In the genomic region with DNA sequence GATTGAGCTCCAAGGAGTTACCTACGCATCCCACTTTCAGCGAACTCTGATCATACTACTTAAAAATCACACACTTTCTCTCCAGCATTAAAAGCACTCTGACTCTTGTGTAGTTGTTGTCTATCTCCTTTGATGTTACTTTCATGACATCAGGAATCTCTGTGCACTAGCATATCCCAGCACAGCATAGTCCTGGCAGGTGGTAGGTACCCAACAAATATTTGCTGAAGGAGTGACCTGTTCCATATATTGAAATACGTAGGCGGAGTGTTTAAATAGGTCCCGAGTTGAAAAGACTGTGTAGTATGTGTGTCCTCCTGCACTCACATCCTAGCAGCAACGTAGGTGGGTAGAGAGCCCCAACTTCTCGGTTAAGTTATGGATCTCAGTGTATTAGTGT, we compare ENCODE assay signal across 9 mouse cellular contexts. TPM values are rescaled to one million over a fixed set of nuclear protein-coding genes. Genes with fewer than 3 reads are reported as not detected.
DNase-seq lines count a peak whose midpoint lies in the region; ATAC-seq and TF ChIP-seq lines count a peak whose summit lies in the region.
"Had no signal": no experiment of that assay in that cellular context is flagged by ENCODE, and none has a peak within 500 bp of the region (broad histone marks: within the 10 kb centered on the region; RNA-seq: fewer than 3 reads in every experiment).

No protein-coding gene starts in this region.

- no peak for TF ChIP-seq CTCF in lung, embryonic 14.5 days (IDR thresholded peaks at IDR 0.05; ENCODE audit: low read depth)
- no peak for TF ChIP-seq CTCF in lung, postnatal 0 days (IDR thresholded peaks at IDR 0.05)
- no peak for TF ChIP-seq CTCF in forebrain, postnatal 0 days (IDR thresholded peaks at IDR 0.05; ENCODE audit: low read depth)

- 62% methylated on average over 7 of the region's 7 CpGs for WGBS in lung, embryonic 14.5 days
- WGBS in lung, postnatal 0 days: 54% methylated on average over 7 of the region's 7 CpGs
- 85% methylated on average over 7 of the region's 7 CpGs for WGBS in forebrain, postnatal 0 days
- WGBS in limb, embryonic 12.5 days: 82% methylated on average over 7 of the region's 7 CpGs
- 66% methylated on average over 7 of the region's 7 CpGs for WGBS in stomach, embryonic 14.5 days

- no peak for TF ChIP-seq EP300 in lung, postnatal 0 days (IDR thresholded peaks at IDR 0.05)

- H3K4me2 ChIP-seq in lung, embryonic 14.5 days: peak overlapping the region; percentile 74
- H3K4me2 ChIP-seq in lung, postnatal 0 days (replicated peaks; ENCODE audit: low read depth, low read length): no peak overlapping the region
- H3K4me2 ChIP-seq in forebrain, postnatal 0 days (ENCODE audit: low read depth): peak overlapping the region; percentile 83
- peak overlapping the region; percentile 84 for H3K4me2 ChIP-seq in limb, embryonic 12.5 days
- H3K4me2 ChIP-seq in stomach, embryonic 14.5 days (replicated peaks; ENCODE audit: low read depth, low read length): peak overlapping the region; percentile 77

- H3K9me3 ChIP-seq in lung, embryonic 14.5 days (ENCODE audit: low read depth, low read length): no peaks in the 10 kb centered on the region
- no peaks in the 10 kb centered on the region for H3K9me3 ChIP-seq in lung, postnatal 0 days (ENCODE audit: low read length)
- H3K9me3 ChIP-seq in forebrain, postnatal 0 days (ENCODE audit: low read length): no peaks in the 10 kb centered on the region
- no peaks in the 10 kb centered on the region for H3K9me3 ChIP-seq in limb, embryonic 12.5 days
- H3K9me3 ChIP-seq in stomach, embryonic 14.5 days (ENCODE audit: control insufficient read depth, low read depth, low read length): no peaks in the 10 kb centered on the region

- no peak overlapping the region for H3K9ac ChIP-seq in lung, embryonic 14.5 days
- no peak overlapping the region for H3K9ac ChIP-seq in lung, postnatal 0 days (replicated peaks; ENCODE audit: low read depth)
- no peak overlapping the region for H3K9ac ChIP-seq in forebrain, postnatal 0 days
- H3K9ac ChIP-seq in limb, embryonic 12.5 days (replicated peaks): no peak overlapping the region
- H3K9ac ChIP-seq in stomach, embryonic 14.5 days (replicated peaks; ENCODE audit: low read depth, low read length): no peak overlapping the region

- no peak overlapping the region for H3K4me3 ChIP-seq in lung, embryonic 14.5 days (ENCODE audit: low read depth, low read length)
- no peak overlapping the region for H3K4me3 ChIP-seq in lung, postnatal 0 days (ENCODE audit: low read depth, low read length)
- H3K4me3 ChIP-seq in forebrain, postnatal 0 days (ENCODE audit: low read depth, low read length): peak overlapping the region; percentile 77
- peak overlapping the region; percentile 56 for H3K4me3 ChIP-seq in limb, embryonic 12.5 days (replicated peaks)
- H3K4me3 ChIP-seq in stomach, embryonic 14.5 days (ENCODE audit: low read depth, low read length): peak overlapping the region; percentile 48; the same call in 1 of the 2 replicates

- DNase-seq in lung, embryonic 14.5 days: no peak
- DNase-seq in lung, postnatal 0 days (ENCODE audit: low spot score): no peak
- DNase-seq in forebrain, postnatal 0 days: no peak
- no peak for DNase-seq in frontal cortex, postnatal 36 days (ENCODE audit: low spot score in 2 of 2)
- DNase-seq in testis, postnatal 10 days (ENCODE audit: low spot score): no peak
- no peak for DNase-seq in testis, postnatal 14 days (ENCODE audit: low spot score)

- H3K4me1 ChIP-seq in lung, embryonic 14.5 days (ENCODE audit: insufficient read depth): no peaks in the 10 kb centered on the region
- H3K4me1 ChIP-seq in lung, postnatal 0 days (ENCODE audit: insufficient read depth, low read depth, low read length): no peaks in the 10 kb centered on the region
- no peaks in the 10 kb centered on the region for H3K4me1 ChIP-seq in forebrain, postnatal 0 days (ENCODE audit: insufficient read depth)
- peaks cover 8% of the 10 kb centered on the region for H3K4me1 ChIP-seq in limb, embryonic 12.5 days (replicated peaks)
- H3K4me1 ChIP-seq in stomach, embryonic 14.5 days (ENCODE audit: control insufficient read depth, insufficient read depth, low read length): no peaks in the 10 kb centered on the region

- no peak overlapping the region for H3K27ac ChIP-seq in lung, embryonic 14.5 days (ENCODE audit: low read depth)
- H3K27ac ChIP-seq in lung, postnatal 0 days (ENCODE audit: low read length): no peak overlapping the region
- no peak overlapping the region for H3K27ac ChIP-seq in forebrain, postnatal 0 days (ENCODE audit: low read depth, low read length)
- no peak overlapping the region for H3K27ac ChIP-seq in limb, embryonic 12.5 days
- H3K27ac ChIP-seq in stomach, embryonic 14.5 days (ENCODE audit: low read length): no peak overlapping the region

- ATAC-seq in lung, embryonic 14.5 days (ENCODE audit: insufficient read depth): peak; percentile 4; the same call in 1 of the 2 replicates
- no peak for ATAC-seq in lung, postnatal 0 days
- no peak; the same call in 1 of the 2 replicates for ATAC-seq in forebrain, postnatal 0 days
- ATAC-seq in limb, embryonic 12.5 days (ENCODE audit: insufficient number of reproducible peaks, insufficient read depth, low FRiP score, low TSS enrichment, low read depth): no peak
- 0 out of 2 replicates have a peak, but pooled peaks have one; percentile 38 for ATAC-seq in stomach, embryonic 14.5 days (ENCODE audit: insufficient number of reproducible peaks, insufficient read depth, low FRiP score, low read depth)

- H3K27me3 ChIP-seq in lung, embryonic 14.5 days (ENCODE audit: insufficient read depth, low read length): peaks cover 18% of the 10 kb centered on the region
- H3K27me3 ChIP-seq in lung, postnatal 0 days (replicated peaks; ENCODE audit: insufficient read depth, low read length): peaks cover 4% of the 10 kb centered on the region; the same call in 1 of the 2 replicates
- peaks cover 3% of the 10 kb centered on the region for H3K27me3 ChIP-seq in forebrain, postnatal 0 days (ENCODE audit: insufficient read depth, low read length)
- H3K27me3 ChIP-seq in limb, embryonic 12.5 days: peaks cover 30% of the 10 kb centered on the region
- 0 out of 2 replicates have a peak, but pooled peaks cover 5% of the 10 kb centered on the region for H3K27me3 ChIP-seq in stomach, embryonic 14.5 days (ENCODE audit: control insufficient read depth, insufficient read depth, low read length)

- H3K36me3 ChIP-seq in lung, embryonic 14.5 days (ENCODE audit: insufficient read depth): no peaks in the 10 kb centered on the region
- no peaks in the 10 kb centered on the region for H3K36me3 ChIP-seq in lung, postnatal 0 days (ENCODE audit: insufficient read depth, low read length)
- H3K36me3 ChIP-seq in forebrain, postnatal 0 days (ENCODE audit: insufficient read depth): no peaks in the 10 kb centered on the region
- no peaks in the 10 kb centered on the region for H3K36me3 ChIP-seq in limb, embryonic 12.5 days
- no peaks in the 10 kb centered on the region for H3K36me3 ChIP-seq in stomach, embryonic 14.5 days (ENCODE audit: control insufficient read depth, insufficient read depth, low read length)

RNA-seq across cellular contexts. Expression of a gene that starts 0.5 kb away (rescaled TPM):
- polyA plus RNA-seq in lung, embryonic 14.5 days (2014; fragmentation: Nextera tagmentation; extraction: Ambion mirVana): 0.16 and 0.42 TPM in 2 replicates
- polyA plus RNA-seq in lung, postnatal 0 days (2015; fragmentation: Nextera tagmentation; extraction: Ambion mirVana): 0.08 and 0.17 TPM in 2 replicates
- 23.9 and 32.7 TPM in 2 replicates for total RNA-seq in forebrain, postnatal 0 days (2014; rRNA removed)
- 2.6 and 3.3 TPM in 2 replicates for polyA plus RNA-seq in forebrain, postnatal 0 days (2015; fragmentation: Nextera tagmentation; extraction: Ambion mirVana)
- 0.17 and 0.38 TPM in 2 replicates for polyA plus RNA-seq in limb, embryonic 12.5 days (2016; fragmentation: Nextera tagmentation; extraction: Ambion mirVana)
- 0.28 and 0.46 TPM in 2 replicates for polyA plus RNA-seq in stomach, embryonic 14.5 days (2014; fragmentation: Nextera tagmentation; extraction: Ambion mirVana)
- total RNA-seq: neutrophil, adult 5-6 weeks had no signal

Comparison
In these comparisons a context has a peak if more than half of its experiments do, and no peak if none do; other contexts are left out.
1. ATAC-seq: peak in lung, embryonic 14.5 days (single experiment) and stomach, embryonic 14.5 days (single experiment); none in lung, postnatal 0 days (single experiment), forebrain, postnatal 0 days (single experiment) and limb, embryonic 12.5 days (single experiment).
2. H3K4me3 ChIP-seq: peak in forebrain, postnatal 0 days (single experiment), limb, embryonic 12.5 days (single experiment) and stomach, embryonic 14.5 days (single experiment); none in lung, embryonic 14.5 days (single experiment) and lung, postnatal 0 days (single experiment).